Mouse (Mus musculus): ENCODE measurements around the gene Lman2. TPM values are rescaled to one million over a fixed set of nuclear protein-coding genes. Genes with fewer than 3 reads are reported as not detected.
A peak's percentile ranks its signal among the peaks of the same experiment; 100 is the strongest.

Gene Lman2
- polyA plus RNA-seq, 1 experiment from 2014 or later, result 131 TPM

GRCm38 (mm10) chr13:55344286-55344685 is 18.3 kb downstream of the Lman2 start:
- H3K4me1 ChIP-seq (ENCODE audit: insufficient read depth, low read length), result no peaks in the 10 kb centered on the region
- no peak overlapping the region for H3K27ac ChIP-seq (ENCODE audit: low read length)
- H3K4me3 ChIP-seq (ENCODE audit: low read length), result no peak overlapping the region
- H3K36me3 ChIP-seq (ENCODE audit: insufficient read depth, low read length), result peaks cover 55% of the 10 kb centered on the region
- no peak overlapping the region for H3K4me2 ChIP-seq (replicated peaks; ENCODE audit: low read depth, low read length)
- 89% methylated on average over 7 of the region's 7 CpGs for WGBS
- ATAC-seq (ENCODE audit: low FRiP score, low TSS enrichment), result no peak
- H3K9ac ChIP-seq (replicated peaks; ENCODE audit: low read length), result no peak overlapping the region
- H3K27me3 ChIP-seq (ENCODE audit: insufficient read depth, low read length), result no peaks in the 10 kb centered on the region
- H3K9me3 ChIP-seq (ENCODE audit: low read length), result no peaks in the 10 kb centered on the region

- no peaks in the 10 kb centered on the region for H3K4me1 ChIP-seq (ENCODE audit: insufficient read depth, low read length)
- H3K9me3 ChIP-seq (ENCODE audit: low read length), result no peaks in the 10 kb centered on the region
- WGBS, result 48% methylated on average over 11 of the region's 11 CpGs
- no peak overlapping the region for H3K4me2 ChIP-seq (replicated peaks; ENCODE audit: low read depth, low read length)
- no peak overlapping the region for H3K4me3 ChIP-seq (ENCODE audit: low read length)
- H3K9ac ChIP-seq (replicated peaks; ENCODE audit: low read length), result no peak overlapping the region
- ATAC-seq (ENCODE audit: low FRiP score, low TSS enrichment), result no peak
- H3K27me3 ChIP-seq (ENCODE audit: insufficient read depth, low read length), result no peaks in the 10 kb centered on the region
- peaks cover 39% of the 10 kb centered on the region for H3K36me3 ChIP-seq (ENCODE audit: insufficient read depth, low read length)
- no peak overlapping the region for H3K27ac ChIP-seq (ENCODE audit: low read length)
These were observed 20.1 kb downstream of the Lman2 start for GRCm38 (mm10) chr13:55342469-55342868.

- Histone ChIP-seq H3K27ac (ENCODE audit: low read length) (no peak overlapping the region), H3K4me1 (ENCODE audit: insufficient read depth, low read length) (no peaks in the 10 kb centered on the region), H3K4me2 (replicated peaks; ENCODE audit: low read depth, low read length) (no peak overlapping the region), H3K36me3 (ENCODE audit: insufficient read depth, low read length) (peaks cover 8% of the 10 kb centered on the region; the same call in 1 of the 2 replicates), H3K9ac (replicated peaks; ENCODE audit: low read length) (no peak overlapping the region), H3K4me3 (ENCODE audit: low read length) (no peak overlapping the region), H3K27me3 (ENCODE audit: insufficient read depth, low read length) (no peaks in the 10 kb centered on the region), H3K9me3 (ENCODE audit: low read length) (no peaks in the 10 kb centered on the region)
- no peak for ATAC-seq (ENCODE audit: low FRiP score, low TSS enrichment)
- 35% methylated on average over 2 of the region's 2 CpGs for WGBS
These were observed 23.3 kb downstream of the Lman2 start for GRCm38 (mm10) chr13:55339259-55339658.

- 62% methylated on average over 12 of the region's 12 CpGs for WGBS
- no peaks in the 10 kb centered on the region for H3K9me3 ChIP-seq (ENCODE audit: low read length)
- H3K4me2 ChIP-seq (replicated peaks; ENCODE audit: low read depth, low read length), result no peak overlapping the region
- H3K4me3 ChIP-seq (ENCODE audit: low read length), result no peak overlapping the region
- H3K4me1 ChIP-seq (ENCODE audit: insufficient read depth, low read length), result no peaks in the 10 kb centered on the region
- H3K27ac ChIP-seq (ENCODE audit: low read length), result no peak overlapping the region
- no peak for ATAC-seq (ENCODE audit: low FRiP score, low TSS enrichment)
- no peaks in the 10 kb centered on the region for H3K27me3 ChIP-seq (ENCODE audit: insufficient read depth, low read length)
- no peak overlapping the region for H3K9ac ChIP-seq (replicated peaks; ENCODE audit: low read length)
- H3K36me3 ChIP-seq (ENCODE audit: insufficient read depth, low read length), result no peaks in the 10 kb centered on the region
These were observed 24.2 kb downstream of the Lman2 start for GRCm38 (mm10) chr13:55338131-55339054.

GRCm38 (mm10) chr13:55337341-55337975 is 25.1 kb downstream of the Lman2 start:
- Histone ChIP-seq H3K9ac (replicated peaks; ENCODE audit: low read length) (no peak overlapping the region), H3K27ac (ENCODE audit: low read length) (0 out of 2 replicates have a peak overlapping the region, but pooled peaks have one; percentile 27), H3K9me3 (ENCODE audit: low read length) (no peaks in the 10 kb centered on the region), H3K4me3 (ENCODE audit: low read length) (no peak overlapping the region), H3K27me3 (ENCODE audit: insufficient read depth, low read length) (no peaks in the 10 kb centered on the region), H3K36me3 (ENCODE audit: insufficient read depth, low read length) (no peaks in the 10 kb centered on the region), H3K4me1 (ENCODE audit: insufficient read depth, low read length) (no peaks in the 10 kb centered on the region), H3K4me2 (replicated peaks; ENCODE audit: low read depth, low read length) (no peak overlapping the region)
- peak; percentile 70 for ATAC-seq (ENCODE audit: low FRiP score, low TSS enrichment)
- 36% methylated on average over 10 of the region's 10 CpGs for WGBS

- no peaks in the 10 kb centered on the region for H3K36me3 ChIP-seq (ENCODE audit: insufficient read depth, low read length)
- WGBS, result 83% methylated on average over 4 of the region's 4 CpGs
These were observed 26.9 kb downstream of the Lman2 start for GRCm38 (mm10) chr13:55335701-55336100.

GRCm38 (mm10) chr13:55332331-55332730 is 30.3 kb downstream of the Lman2 start:
- no peaks in the 10 kb centered on the region for H3K27me3 ChIP-seq (ENCODE audit: insufficient read depth, low read length)
- no peaks in the 10 kb centered on the region for H3K9me3 ChIP-seq (ENCODE audit: low read length)
- peaks cover 31% of the 10 kb centered on the region for H3K4me1 ChIP-seq (ENCODE audit: insufficient read depth, low read length)
- no peak for ATAC-seq (ENCODE audit: low FRiP score, low TSS enrichment)
- no peak overlapping the region for H3K27ac ChIP-seq (ENCODE audit: low read length)
- H3K4me3 ChIP-seq (ENCODE audit: low read length), result no peak overlapping the region
- H3K36me3 ChIP-seq (ENCODE audit: insufficient read depth, low read length), result no peaks in the 10 kb centered on the region
- H3K9ac ChIP-seq (replicated peaks; ENCODE audit: low read length), result no peak overlapping the region
- no peak overlapping the region for H3K4me2 ChIP-seq (replicated peaks; ENCODE audit: low read depth, low read length)
- 88% methylated on average over 3 of the region's 3 CpGs for WGBS

More at GRCm38 (mm10) chr13:55335701-55336100, 26.9 kb downstream of the Lman2 start:
- Histone ChIP-seq H3K27ac (ENCODE audit: low read length) (no peak overlapping the region), H3K9ac (replicated peaks; ENCODE audit: low read length) (no peak overlapping the region), H3K4me2 (replicated peaks; ENCODE audit: low read depth, low read length) (no peak overlapping the region), H3K27me3 (ENCODE audit: insufficient read depth, low read length) (no peaks in the 10 kb centered on the region), H3K9me3 (ENCODE audit: low read length) (no peaks in the 10 kb centered on the region), H3K4me1 (ENCODE audit: insufficient read depth, low read length) (peaks cover 6% of the 10 kb centered on the region), H3K4me3 (ENCODE audit: low read length) (no peak overlapping the region)
- no peak for ATAC-seq (ENCODE audit: low FRiP score, low TSS enrichment)

- H3K4me3 ChIP-seq (ENCODE audit: low read length), result peak overlapping the region; percentile 79
- peak overlapping the region; percentile 85 for H3K9ac ChIP-seq (replicated peaks; ENCODE audit: low read length)
- peak overlapping the region; percentile 92 for H3K4me2 ChIP-seq (replicated peaks; ENCODE audit: low read depth, low read length)
- 38% methylated on average over 14 of the region's 14 CpGs for WGBS
- ATAC-seq (ENCODE audit: low FRiP score, low TSS enrichment), result no peak; the same call in 1 of the 2 replicates
- H3K36me3 ChIP-seq (ENCODE audit: insufficient read depth, low read length), result peaks cover 6% of the 10 kb centered on the region
- peaks cover 35% of the 10 kb centered on the region for H3K4me1 ChIP-seq (ENCODE audit: insufficient read depth, low read length)
- no peaks in the 10 kb centered on the region for H3K27me3 ChIP-seq (ENCODE audit: insufficient read depth, low read length)
- peak overlapping the region; percentile 94 for H3K27ac ChIP-seq (ENCODE audit: low read length)
- no peaks in the 10 kb centered on the region for H3K9me3 ChIP-seq (ENCODE audit: low read length)
These were observed 31.8 kb downstream of the Lman2 start for GRCm38 (mm10) chr13:55330567-55331400.

GRCm38 (mm10) chr13:55329683-55330566 is 32.7 kb downstream of the Lman2 start, which contains the start of gene Mxd3:
Gene Mxd3, minus strand, starts transcription at chr13:55329823.
- Histone ChIP-seq H3K36me3 (ENCODE audit: insufficient read depth, low read length) (peaks cover 14% of the 10 kb centered on the region), H3K27ac (ENCODE audit: low read length) (peak within 1 kb of the TSS; percentile 94), H3K4me3 (ENCODE audit: low read length) (peak within 1 kb of the TSS; percentile 79), H3K4me1 (ENCODE audit: insufficient read depth, low read length) (peaks cover 39% of the 10 kb centered on the region), H3K4me2 (replicated peaks; ENCODE audit: low read depth, low read length) (peak within 1 kb of the TSS; percentile 92), H3K9me3 (ENCODE audit: low read length) (no peaks in the 10 kb centered on the region), H3K9ac (replicated peaks; ENCODE audit: low read length) (peak within 1 kb of the TSS; percentile 85), H3K27me3 (ENCODE audit: insufficient read depth, low read length) (no peaks in the 10 kb centered on the region)
- 0% methylated on average over 64 of the region's 82 CpGs for WGBS
- ATAC-seq (ENCODE audit: low FRiP score, low TSS enrichment), result peak; percentile 89
